Mouse (Mus musculus) heart, embryonic 14.5 days (tissue): ENCODE data around the gene Ripor2. TPM values are rescaled to one million over a fixed set of nuclear protein-coding genes. Genes with fewer than 3 reads are reported as not detected.

Experiments
- ATAC-seq: fragments of 200-750 bp; cut with Nextera tagmentation; 2 replicates; pipeline ENCODE4 v1.8.0; 2017; ENCODE audit warnings: low read depth, moderate TSS enrichment; ENCODE audit not compliant: insufficient number of reproducible peaks, insufficient read depth, low FRiP score
- H3K27ac ChIP-seq, 2 experiments: fragments of 200-500 bp in 1 of 2; fragments of 300-500 bp in 1 of 2; sonication (generic) in 1 of 2; replicated peaks in 1 of 2; 2 replicates each; pipeline ENCODE4 v1.5.1; 2012 to 2014; ENCODE audit warnings: low read depth in 2 of 2, low read length in 2 of 2, control low read depth in 1 of 2, mild to moderate bottlenecking in 1 of 2, mixed read lengths in 1 of 2; ENCODE audit not compliant: control insufficient read depth in 1 of 2, insufficient read depth in 1 of 2
- H3K27me3 ChIP-seq: fragments of 300-500 bp; sonication (generic); 2 replicates; pipeline ENCODE4 v1.6.1; 2014; ENCODE audit warnings: mild to moderate bottlenecking, low read length, control low read depth; ENCODE audit not compliant: control insufficient read depth, insufficient read depth
- H3K36me3 ChIP-seq: fragments of 300-500 bp; sonication (generic); 2 replicates; pipeline ENCODE4 v1.6.1; 2014; ENCODE audit warnings: mild to moderate bottlenecking, control low read depth, low read length, mixed read lengths; ENCODE audit not compliant: control insufficient read depth, insufficient read depth
- H3K4me1 ChIP-seq, 2 experiments: fragments of 200-500 bp in 1 of 2; fragments of 300-500 bp in 1 of 2; sonication (generic) in 1 of 2; 2 replicates each; pipeline ENCODE4 v1.6.1; 2012 to 2014; ENCODE audit warnings: low read length in 2 of 2, control low read depth in 1 of 2, mixed read lengths in 1 of 2; ENCODE audit not compliant: control insufficient read depth in 2 of 2, insufficient read depth in 2 of 2
- H3K4me2 ChIP-seq: fragments of 300-500 bp; sonication (generic); 2 replicates; pipeline ENCODE4 v1.6.1; 2014; ENCODE audit warnings: mild to moderate bottlenecking, low read length
- H3K4me3 ChIP-seq, 2 experiments: fragments of 200-500 bp in 1 of 2; fragments of 300-500 bp in 1 of 2; sonication (generic) in 1 of 2; 2 replicates each; pipeline ENCODE4 v1.5.1; 2012 to 2014; ENCODE audit warnings: low read length in 2 of 2, mild to moderate bottlenecking in 2 of 2, control low read depth in 1 of 2, low read depth in 1 of 2, moderate library complexity in 1 of 2; ENCODE audit not compliant: control insufficient read depth in 1 of 2, insufficient read depth in 1 of 2
- H3K9ac ChIP-seq: fragments of 300-500 bp; sonication (generic); 2 replicates; pipeline ENCODE4 v1.6.1; 2014; ENCODE audit warnings: mild to moderate bottlenecking, low read length
- H3K9me3 ChIP-seq: fragments of 300-500 bp; sonication (generic); 2 replicates; pipeline ENCODE4 v1.6.1; 2016; ENCODE audit warnings: low read length, control low read depth; ENCODE audit not compliant: control insufficient read depth
- WGBS: fragments of 180-500 bp; shearing (Covaris S2); extraction: QIAGEN DNeasy Blood & Tissue Kit; methylation state at CpG from one replicate; pipeline ENCODE4 v1.1.7; 2014; 5-methylcytosine and 5-hydroxymethylcytosine counted together
- polyA plus RNA-seq: library from polyadenylated mRNA; unstranded; fragments of >200 nt; fragmentation: Nextera tagmentation; extraction: Ambion mirVana; gene quantifications from 2 replicates; pipeline ENCODE4 v1.2.1, GENCODE M21; 2014

The Ripor2 gene
- polyA plus RNA-seq, 1 experiment from 2014 or later: 13.1 TPM

- 10% methylated on average over 11 of the region's 11 CpGs for WGBS
- Histone ChIP-seq H3K9me3 (no peaks in the 10 kb centered on the region), H3K4me2 (peak overlapping the region; percentile 59), H3K4me1 (peaks cover 29 to 46% of the 10 kb centered on the region in 2 experiments), H3K36me3 (no peaks in the 10 kb centered on the region), H3K4me3 (peak overlapping the region; percentile 6 to 16; a peak in 3 of 4 replicates), H3K27ac (peak overlapping the region; percentile 85 to 93), H3K27me3 (no peaks in the 10 kb centered on the region), H3K9ac (peak overlapping the region; percentile 63)
- ATAC-seq: no peak
These were observed 21.6 kb downstream of the Ripor2 start for GRCm38 (mm10) chr13:24603591-24604009.

DNA sequence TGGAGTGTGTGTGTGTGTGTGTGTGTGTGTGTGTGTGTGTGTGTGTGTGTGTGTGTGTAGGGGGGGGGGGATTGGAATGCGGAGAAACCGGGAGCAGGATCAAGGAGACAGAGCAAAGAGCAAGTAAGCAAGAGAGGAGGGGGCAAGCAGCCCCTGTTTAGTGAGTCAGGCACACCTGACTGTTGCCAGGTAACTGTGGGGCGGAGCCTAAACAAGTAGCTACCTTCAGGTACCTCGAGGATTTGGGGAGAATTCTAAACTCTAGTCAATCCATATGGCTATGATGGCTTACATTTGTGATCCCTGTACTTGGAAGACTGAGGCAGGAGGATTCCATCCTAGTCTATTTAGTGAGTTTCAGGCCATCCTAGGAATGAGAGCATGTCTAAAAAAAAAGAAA, 22.1 kb downstream of the Ripor2 start:
- no peak for ATAC-seq
- H3K9me3 ChIP-seq: no peaks in the 10 kb centered on the region
- no peaks in the 10 kb centered on the region for H3K36me3 ChIP-seq
- H3K4me1 ChIP-seq: peaks cover 29 to 46% of the 10 kb centered on the region in 2 experiments
- H3K27ac ChIP-seq: peak overlapping the region; percentile 85 to 93; a peak in 2 of 4 replicates
- 28% methylated on average over 4 of the region's 4 CpGs for WGBS
- peak overlapping the region; percentile 59 for H3K4me2 ChIP-seq
- no peaks in the 10 kb centered on the region for H3K27me3 ChIP-seq
- H3K4me3 ChIP-seq: no peak overlapping the region
- H3K9ac ChIP-seq: no peak overlapping the region

DNA sequence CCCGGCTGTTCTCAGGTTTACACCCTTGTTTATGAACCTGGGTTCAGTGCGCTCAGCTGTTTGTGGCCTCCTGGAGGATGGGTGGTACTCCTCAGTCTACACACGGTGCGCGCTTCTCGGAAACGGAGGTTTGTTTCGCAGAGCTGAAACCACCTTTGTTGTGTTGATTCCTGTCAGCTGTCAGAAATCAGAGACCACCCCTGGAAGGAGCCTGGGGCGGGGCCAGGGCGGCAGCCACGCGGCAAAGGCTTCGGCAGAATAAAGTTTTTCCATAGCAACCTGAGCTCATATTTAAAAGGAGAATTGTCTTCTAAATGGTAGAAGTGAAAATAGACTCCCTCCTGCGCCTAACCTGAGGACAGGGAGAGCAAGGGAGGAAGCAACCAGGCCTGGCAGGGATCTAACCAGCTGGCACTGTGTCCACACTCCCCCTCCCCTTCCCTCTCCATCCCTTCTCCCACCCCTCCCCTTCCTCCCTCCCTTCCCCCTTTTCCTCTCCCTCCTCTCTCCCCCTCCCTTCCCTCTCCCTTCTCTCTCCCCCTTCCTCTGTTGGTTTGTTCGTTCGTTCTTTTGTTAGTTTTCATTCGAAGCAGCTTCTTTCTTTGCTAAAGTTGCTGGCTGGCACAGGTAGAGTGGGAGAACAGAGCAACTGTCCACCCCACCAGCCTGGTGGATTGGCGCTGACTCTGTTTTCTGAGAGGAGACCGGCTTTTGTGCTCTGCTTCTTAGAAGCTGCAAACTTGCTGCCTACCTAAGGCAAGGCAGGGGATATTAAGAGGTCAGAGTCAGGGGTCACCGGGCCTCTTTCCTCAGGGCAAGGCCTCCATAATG, 23.0 kb downstream of the Ripor2 start:
- peak overlapping the region; percentile 62; the same call in 1 of the 2 replicates for H3K9ac ChIP-seq
- H3K4me3 ChIP-seq: peak overlapping the region; percentile 25 to 26
- peaks cover 27 to 40% of the 10 kb centered on the region in 2 experiments for H3K4me1 ChIP-seq
- H3K27me3 ChIP-seq: no peaks in the 10 kb centered on the region
- H3K9me3 ChIP-seq: no peaks in the 10 kb centered on the region
- 13% methylated on average over 20 of the region's 20 CpGs for WGBS
- no peaks in the 10 kb centered on the region for H3K36me3 ChIP-seq
- H3K27ac ChIP-seq: peak overlapping the region; percentile 29 to 93; a peak in 3 of 4 replicates
- ATAC-seq: no peak
- H3K4me2 ChIP-seq: peak overlapping the region; percentile 58

- Histone ChIP-seq H3K27ac (no peak overlapping the region), H3K4me2 (no peak overlapping the region), H3K9me3 (no peaks in the 10 kb centered on the region), H3K27me3 (no peaks in the 10 kb centered on the region), H3K4me1 (peaks cover 27 to 40% of the 10 kb centered on the region in 2 experiments), H3K4me3 (no peak overlapping the region), H3K9ac (no peak overlapping the region; the same call in 1 of the 2 replicates), H3K36me3 (no peaks in the 10 kb centered on the region)
- no peak for ATAC-seq
- 68% methylated on average over 5 of the region's 5 CpGs for WGBS
These were observed 23.8 kb downstream of the Ripor2 start for GRCm38 (mm10) chr13:24605755-24606154.

DNA sequence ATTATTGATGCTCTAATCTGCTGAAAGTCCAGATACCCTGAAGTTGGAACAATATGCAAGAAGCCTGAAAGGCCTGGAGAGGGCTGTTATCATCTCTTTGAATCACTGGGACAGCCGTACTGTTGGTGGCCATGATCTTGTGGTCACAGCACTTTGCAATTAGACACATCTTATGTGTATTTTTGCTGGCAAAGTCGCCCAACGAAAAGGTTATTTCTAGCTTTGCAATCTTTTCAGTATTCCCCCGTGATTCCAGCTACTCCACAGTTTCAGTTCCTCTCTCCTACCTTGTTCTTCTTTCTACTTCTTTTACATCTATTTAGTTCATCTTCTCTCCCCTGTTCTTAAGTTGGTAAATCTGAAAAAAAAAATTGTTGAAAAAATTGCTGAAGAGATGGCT, 26.0 kb downstream of the Ripor2 start:
- Histone ChIP-seq H3K27ac (no peak overlapping the region), H3K9ac (no peak overlapping the region), H3K9me3 (0 out of 2 replicates have a peak, but pooled peaks cover 4% of the 10 kb centered on the region), H3K4me2 (no peak overlapping the region), H3K36me3 (no peaks in the 10 kb centered on the region), H3K4me1 (peaks cover 22 to 28% of the 10 kb centered on the region in 2 experiments), H3K4me3 (no peak overlapping the region), H3K27me3 (no peaks in the 10 kb centered on the region)
- ATAC-seq: no peak
- 85% methylated on average over 4 of the region's 4 CpGs for WGBS

- Histone ChIP-seq H3K27ac (no peak overlapping the region), H3K4me3 (no peak overlapping the region), H3K27me3 (no peaks in the 10 kb centered on the region), H3K9me3 (0 out of 2 replicates have a peak, but pooled peaks cover 4% of the 10 kb centered on the region), H3K9ac (no peak overlapping the region), H3K36me3 (no peaks in the 10 kb centered on the region), H3K4me2 (no peak overlapping the region), H3K4me1 (peaks cover 16 to 24% of the 10 kb centered on the region in 2 experiments)
- ATAC-seq: no peak
- 85% methylated on average over 1 of the region's 1 CpGs for WGBS
These were observed 26.7 kb downstream of the Ripor2 start for GRCm38 (mm10) chr13:24608709-24609108.

- Histone ChIP-seq H3K27ac (no peak overlapping the region), H3K27me3 (no peaks in the 10 kb centered on the region), H3K9me3 (0 out of 2 replicates have a peak, but pooled peaks cover 4% of the 10 kb centered on the region), H3K36me3 (no peaks in the 10 kb centered on the region), H3K4me1 (peaks cover 4 to 17% of the 10 kb centered on the region in 2 experiments; a peak in 3 of 4 replicates), H3K9ac (no peak overlapping the region), H3K4me2 (no peak overlapping the region), H3K4me3 (no peak overlapping the region)
- no peak for ATAC-seq
- WGBS: 77% methylated on average over 5 of the region's 5 CpGs
These were observed 28.9 kb downstream of the Ripor2 start for GRCm38 (mm10) chr13:24610883-24611282.
